Mouse (Mus musculus): ENCODE results near the gene Arhgef26. TPM values are rescaled to one million over a fixed set of nuclear protein-coding genes. Genes with fewer than 3 reads are reported as not detected.

Gene Arhgef26
- total and polyA plus RNA-seq, 3 experiments = 0.08 TPM; not detected in 2

- TF ChIP-seq SIN3A (IDR thresholded peaks at IDR 0.05; ENCODE audit: low read length) (no peak), USF2 (IDR thresholded peaks at IDR 0.05; ENCODE audit: borderline replicate concordance in 1 of 2, insufficient read depth in 1 of 2, low read depth in 1 of 2, low read length in 2 of 2) (no peak), GABPA (IDR thresholded peaks at IDR 0.05; ENCODE audit: low read depth, low read length) (no peak), JUND (IDR thresholded peaks at IDR 0.05; ENCODE audit: low read depth, low read length) (no peak), NELFE (IDR thresholded peaks at IDR 0.05; ENCODE audit: low read depth, low read length) (no peak), MAFK (IDR thresholded peaks at IDR 0.05; ENCODE audit: borderline replicate concordance, low read depth, low read length) (no peak), NRF1 (IDR thresholded peaks at IDR 0.05; ENCODE audit: insufficient read depth, low read depth, low read length, poor library complexity, severe bottlenecking) (no peak), TBP (IDR thresholded peaks at IDR 0.05; ENCODE audit: low read depth, low read length) (no peak), RCOR1 (IDR thresholded peaks at IDR 0.05; ENCODE audit: low read depth, low read length) (no peak), SMC3 (IDR thresholded peaks at IDR 0.05; ENCODE audit: low read depth, low read length) (no peak)
- H3K4me1 ChIP-seq (ENCODE audit: control insufficient read depth in 1 of 2, insufficient read depth in 2 of 2, low read length in 2 of 2) = no peaks in the 10 kb centered on the region
- H3K9ac ChIP-seq (ENCODE audit: control insufficient read depth, low read depth, low read length, poor library complexity, severe bottlenecking) = no peak overlapping the region
- H3K27ac ChIP-seq (ENCODE audit: control insufficient read depth, low read depth, low read length) = no peak overlapping the region
- DNase-seq (ENCODE audit: low read depth, low spot score) = no peak
- no peaks in the 10 kb centered on the region for H3K79me2 ChIP-seq (ENCODE audit: control insufficient read depth, insufficient read depth, low read length, poor library complexity)
- H3K36me3 ChIP-seq (ENCODE audit: control insufficient read depth in 1 of 2, insufficient read depth in 2 of 2, low read length in 2 of 2) = no peaks in the 10 kb centered on the region
- no peaks in the 10 kb centered on the region for H3K9me3 ChIP-seq (replicated peaks; ENCODE audit: insufficient read depth, low read length)
- H3K4me3 ChIP-seq (ENCODE audit: control insufficient read depth in 1 of 2, insufficient read depth in 1 of 2, low read depth in 2 of 2, low read length in 2 of 2) = no peak overlapping the region
- no peaks in the 10 kb centered on the region for H3K27me3 ChIP-seq (ENCODE audit: control insufficient read depth in 1 of 2, insufficient read depth in 2 of 2, low read length in 2 of 2)
Measured at GRCm38 (mm10) chr3:62374831-62375230, 36.7 kb downstream of the Arhgef26 start.

- H3K4me3 ChIP-seq (ENCODE audit: control insufficient read depth in 1 of 2, insufficient read depth in 1 of 2, low read depth in 2 of 2, low read length in 2 of 2) = no peak overlapping the region
- H3K27me3 ChIP-seq (ENCODE audit: control insufficient read depth in 1 of 2, insufficient read depth in 2 of 2, low read length in 2 of 2) = no peaks in the 10 kb centered on the region
- H3K27ac ChIP-seq (ENCODE audit: control insufficient read depth, low read depth, low read length) = no peak overlapping the region
- no peaks in the 10 kb centered on the region for H3K36me3 ChIP-seq (ENCODE audit: control insufficient read depth in 1 of 2, insufficient read depth in 2 of 2, low read length in 2 of 2)
- DNase-seq (ENCODE audit: low read depth, low spot score) = no peak
- no peaks in the 10 kb centered on the region for H3K9me3 ChIP-seq (replicated peaks; ENCODE audit: insufficient read depth, low read length)
- no peaks in the 10 kb centered on the region for H3K79me2 ChIP-seq (ENCODE audit: control insufficient read depth, insufficient read depth, low read length, poor library complexity)
- H3K9ac ChIP-seq (ENCODE audit: control insufficient read depth, low read depth, low read length, poor library complexity, severe bottlenecking) = no peak overlapping the region
- H3K4me1 ChIP-seq (ENCODE audit: control insufficient read depth in 1 of 2, insufficient read depth in 2 of 2, low read length in 2 of 2) = no peaks in the 10 kb centered on the region
- TF ChIP-seq SIN3A (IDR thresholded peaks at IDR 0.05; ENCODE audit: low read length) (no peak), CHD2 (IDR thresholded peaks at IDR 0.05; ENCODE audit: low read length) (no peak), BHLHE40 (IDR thresholded peaks at IDR 0.05; ENCODE audit: borderline replicate concordance, low read depth, low read length) (no peak), ZKSCAN1 (IDR thresholded peaks at IDR 0.05; ENCODE audit: low read depth, low read length) (no peak), CTCF (IDR thresholded peaks at IDR 0.05 in 2 of 3, conservative IDR thresholded peaks at IDR 0.05 in 1 of 3; ENCODE audit: control insufficient read depth in 1 of 3, insufficient read depth in 1 of 3, low read depth in 2 of 3, low read length in 3 of 3, poor library complexity in 1 of 3, severe bottlenecking in 1 of 3) (no peak), ZC3H11A (IDR thresholded peaks at IDR 0.05; ENCODE audit: low read depth, low read length) (no peak), HCFC1 (IDR thresholded peaks at IDR 0.05; ENCODE audit: low read depth, low read length) (no peak), MAFK (IDR thresholded peaks at IDR 0.05; ENCODE audit: borderline replicate concordance, low read depth, low read length) (no peak), TBP (IDR thresholded peaks at IDR 0.05; ENCODE audit: low read depth, low read length) (no peak), UBTF (IDR thresholded peaks at IDR 0.05; ENCODE audit: borderline replicate concordance, insufficient read depth, low read depth, low read length) (no peak), MAX (IDR thresholded peaks at IDR 0.05; ENCODE audit: low read length) (no peak)
Measured at GRCm38 (mm10) chr3:62376719-62377118, 38.6 kb downstream of the Arhgef26 start.
